19 mouse cellular contexts compared by ENCODE assay signal in the genomic region with DNA sequence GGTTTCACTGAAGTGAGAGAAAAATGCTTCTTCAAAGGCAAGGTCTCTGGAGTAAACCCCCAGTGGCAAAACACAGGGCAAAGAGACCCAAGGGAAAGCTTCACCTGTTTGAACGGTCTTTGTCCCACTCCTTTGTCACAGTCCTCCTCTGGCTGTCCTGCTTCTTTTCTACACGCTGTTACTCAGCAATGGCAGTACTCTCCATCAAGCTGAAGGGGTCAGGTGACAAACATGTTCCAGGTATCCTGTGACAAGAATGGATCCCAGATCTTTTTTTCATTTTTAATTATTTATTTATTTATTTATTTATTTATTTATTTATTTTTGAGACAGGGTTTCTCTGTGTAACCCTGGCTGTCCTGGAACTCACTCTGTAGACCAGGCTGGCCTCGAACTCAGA. TPM values are rescaled to one million over a fixed set of nuclear protein-coding genes. Genes with fewer than 3 reads are reported as not detected.
DNase-seq lines count a peak whose midpoint lies in the region; ATAC-seq lines count a peak whose summit lies in the region.
"Had no signal": no experiment of that assay in that cellular context is flagged by ENCODE, and none has a peak within 500 bp of the region (broad histone marks: within the 10 kb centered on the region; RNA-seq: fewer than 3 reads in every experiment).

No protein-coding gene starts in this region.

- DNase-seq in heart, adult 11 months = peak; percentile 51
- no peak for DNase-seq in heart, adult 18-20 months
- DNase-seq in midbrain, embryonic 11.5 days (ENCODE audit: low spot score, missing footprints) = peak; percentile 79
- no peak for DNase-seq in midbrain, embryonic 14.5 days
- DNase-seq: adrenal gland, adult 2 months; adrenal gland, adult 8-10 months; adrenal gland, postnatal 10 days; adrenal gland, postnatal 14 days; adrenal gland, postnatal 25 days; adrenal gland, postnatal 36 days; B cell, adult 2 months; cerebellum, adult 11 months; cerebellum, adult 11-12 months; cerebellum, adult 18-20 months had no signal

- no peaks in the 10 kb centered on the region for H3K9me3 ChIP-seq in midbrain, embryonic 11.5 days (ENCODE audit: control insufficient read depth, low read length)
- H3K9me3 ChIP-seq in midbrain, embryonic 14.5 days (ENCODE audit: control insufficient read depth, low read length) = no peaks in the 10 kb centered on the region
- H3K9me3 ChIP-seq: G1E had no signal

- no peak for ATAC-seq in midbrain, embryonic 11.5 days (ENCODE audit: low FRiP score)
- ATAC-seq in midbrain, embryonic 14.5 days (ENCODE audit: low FRiP score, low TSS enrichment) = no peak
- ATAC-seq: activated CD4-positive, CD25-positive, alpha-beta regulatory T cell, adult 4 months; CD4-positive, CD25-positive, alpha-beta regulatory T cell, adult 4 months; Patski had no signal

- H3K4me2 ChIP-seq in midbrain, embryonic 11.5 days = no peak overlapping the region
- no peak overlapping the region for H3K4me2 ChIP-seq in midbrain, embryonic 14.5 days (ENCODE audit: low read length)

- H3K27ac ChIP-seq in midbrain, embryonic 11.5 days (ENCODE audit: low read depth, low read length) = no peak overlapping the region
- H3K27ac ChIP-seq in midbrain, embryonic 14.5 days (replicated peaks; ENCODE audit: low read depth, low read length) = no peak overlapping the region

- no peaks in the 10 kb centered on the region for H3K27me3 ChIP-seq in midbrain, embryonic 11.5 days (ENCODE audit: control insufficient read depth, insufficient read depth, low read length)
- no peaks in the 10 kb centered on the region for H3K27me3 ChIP-seq in midbrain, embryonic 14.5 days (ENCODE audit: control insufficient read depth, insufficient read depth, low read length)
- H3K27me3 ChIP-seq: CH12.LX, Patski had no signal

- H3K4me3 ChIP-seq in midbrain, embryonic 11.5 days (ENCODE audit: low read depth, low read length) = no peak overlapping the region
- H3K4me3 ChIP-seq in midbrain, embryonic 14.5 days (replicated peaks; ENCODE audit: low read depth, low read length) = no peak overlapping the region

- H3K9ac ChIP-seq in midbrain, embryonic 11.5 days (ENCODE audit: low read length) = no peak overlapping the region
- H3K9ac ChIP-seq in midbrain, embryonic 14.5 days (replicated peaks; ENCODE audit: low read length) = no peak overlapping the region

- no peaks in the 10 kb centered on the region for H3K36me3 ChIP-seq in midbrain, embryonic 11.5 days (ENCODE audit: control insufficient read depth, insufficient read depth, low read length)
- 0 out of 2 replicates have a peak, but pooled peaks cover 2% of the 10 kb centered on the region for H3K36me3 ChIP-seq in midbrain, embryonic 14.5 days (ENCODE audit: control insufficient read depth, insufficient read depth, low read length)

- peaks cover 12% of the 10 kb centered on the region; the same call in 1 of the 2 replicates for H3K4me1 ChIP-seq in midbrain, embryonic 11.5 days (ENCODE audit: control insufficient read depth, insufficient read depth, low read length)
- peaks cover 23% of the 10 kb centered on the region for H3K4me1 ChIP-seq in midbrain, embryonic 14.5 days (ENCODE audit: control insufficient read depth, insufficient read depth, low read length)

- WGBS in midbrain, embryonic 11.5 days = 99% methylated on average over 3 of the region's 3 CpGs
- WGBS in midbrain, embryonic 14.5 days = 92% methylated on average over 3 of the region's 3 CpGs

RNA-seq across cellular contexts. Expression of gene Akap9, which starts 5.7 kb away (rescaled TPM):
- total RNA-seq in heart, adult 18-20 months (2021) = 10 to 100 TPM; 43.3 to 47.3 TPM
- 149 and 172 TPM in 2 replicates for polyA plus RNA-seq in midbrain, embryonic 11.5 days (2014; fragmentation: Nextera tagmentation; extraction: Ambion mirVana)
- 362 and 409 TPM in 2 replicates for polyA plus RNA-seq in midbrain, embryonic 14.5 days (2014; fragmentation: Nextera tagmentation; extraction: Ambion mirVana)

RNA-seq across cellular contexts. Expression of gene Mterf1a, which starts 39.8 kb away (rescaled TPM):
- 1 to 10 TPM; 3.1 to 4.7 TPM for total RNA-seq in heart, adult 18-20 months (2021)
- 10.4 and 12.2 TPM in 2 replicates for polyA plus RNA-seq in midbrain, embryonic 11.5 days (2014; fragmentation: Nextera tagmentation; extraction: Ambion mirVana)
- polyA plus RNA-seq in midbrain, embryonic 14.5 days (2014; fragmentation: Nextera tagmentation; extraction: Ambion mirVana) = 6.8 and 7.0 TPM in 2 replicates

Comparison
In these comparisons a context has a peak if more than half of its experiments do, and no peak if none do; other contexts are left out.
1. DNase-seq: peak in heart, adult 11 months (single experiment) and midbrain, embryonic 11.5 days (single experiment); none in heart, adult 18-20 months (0 of 2) and midbrain, embryonic 14.5 days (single experiment).